Mouse (Mus musculus): Measurements from ENCODE around the gene Kras. TPM values are rescaled to one million over a fixed set of nuclear protein-coding genes. Genes with fewer than 3 reads are reported as not detected.

The Kras gene
- total and polyA plus RNA-seq, 3 experiments, result 8.6 to 32.7 (median 32.3) TPM

DNA sequence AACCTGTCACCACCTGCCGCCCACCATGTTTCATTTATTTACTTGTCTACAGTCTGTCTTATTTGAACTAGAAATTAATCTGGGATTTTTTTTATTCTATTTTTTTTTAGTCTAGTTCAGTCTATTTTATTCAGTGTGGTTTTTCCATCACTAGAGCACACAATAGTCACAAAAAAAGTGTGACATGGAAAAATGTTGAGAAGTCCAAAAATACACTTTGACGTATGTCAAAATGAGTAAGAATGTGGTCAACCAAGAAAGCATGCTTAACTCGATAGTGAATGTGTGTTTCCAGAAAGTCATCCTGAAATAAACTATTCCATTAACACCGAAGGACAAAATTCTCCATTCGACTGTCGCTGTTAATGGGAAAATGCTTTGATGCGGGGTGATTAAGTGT lies 12.3 kb upstream of the Kras start:
- H3K4me3 ChIP-seq, result no peak overlapping the region
- H3K27ac ChIP-seq, result no peak overlapping the region
- H3K4me1 ChIP-seq (ENCODE audit: control insufficient read depth, insufficient read depth, low read length), result no peaks in the 10 kb centered on the region
- H3K27me3 ChIP-seq (ENCODE audit: control insufficient read depth, insufficient read depth, low read length), result no peaks in the 10 kb centered on the region
- H3K9ac ChIP-seq (ENCODE audit: low read depth, low read length), result no peak overlapping the region
- WGBS, result 91% methylated on average over 7 of the region's 7 CpGs
- DNase-seq, result no peak
- H3K79me2 ChIP-seq (replicated peaks; ENCODE audit: control insufficient read depth, insufficient read depth, low read length), result no peaks in the 10 kb centered on the region
- intact Hi-C loops (cut with DNase I), result no loop called here
- H3K36me3 ChIP-seq (ENCODE audit: control insufficient read depth, insufficient read depth, low read length), result no peaks in the 10 kb centered on the region
- no peak for TF ChIP-seq EP300 (IDR thresholded peaks at IDR 0.05; ENCODE audit: insufficient read depth, low read depth, low read length)
- TF ChIP-seq POLR2A (IDR thresholded peaks at IDR 0.05; ENCODE audit: insufficient read depth, low read depth, low read length), result no peak
- no peak for TF ChIP-seq CTCF (IDR thresholded peaks at IDR 0.05)

- WGBS, result 35% methylated on average over 2 of the region's 2 CpGs
- Histone ChIP-seq H3K27ac (peak overlapping the region; percentile 45; the same call in 1 of the 2 replicates), H3K36me3 (ENCODE audit: control insufficient read depth, insufficient read depth, low read length) (no peaks in the 10 kb centered on the region), H3K4me3 (no peak overlapping the region), H3K27me3 (ENCODE audit: control insufficient read depth, insufficient read depth, low read length) (no peaks in the 10 kb centered on the region), H3K79me2 (replicated peaks; ENCODE audit: control insufficient read depth, insufficient read depth, low read length) (no peaks in the 10 kb centered on the region), H3K9ac (ENCODE audit: low read depth, low read length) (no peak overlapping the region), H3K4me1 (ENCODE audit: control insufficient read depth, insufficient read depth, low read length) (peaks cover 3% of the 10 kb centered on the region)
- no peak for TF ChIP-seq CTCF (IDR thresholded peaks at IDR 0.05)
- no peak for TF ChIP-seq EP300 (IDR thresholded peaks at IDR 0.05; ENCODE audit: insufficient read depth, low read depth, low read length)
- no peak for TF ChIP-seq POLR2A (IDR thresholded peaks at IDR 0.05; ENCODE audit: insufficient read depth, low read depth, low read length)
- no peak for DNase-seq
- intact Hi-C loops (cut with DNase I), result loop anchor here (5.0 kb wide), 1 partner anchor 36 kb away; no protein-coding TSS in a partner anchor
These were observed 6.6 kb upstream of the Kras start for GRCm38 (mm10) chr6:145256701-145257073.

GRCm38 (mm10) chr6:145255952-145256700 lies 6.1 kb upstream of the Kras start:
- no peak for TF ChIP-seq EP300 (IDR thresholded peaks at IDR 0.05; ENCODE audit: insufficient read depth, low read depth, low read length)
- peak; percentile 19; the same call in 1 of the 2 replicates for TF ChIP-seq CTCF (IDR thresholded peaks at IDR 0.05)
- TF ChIP-seq POLR2A (IDR thresholded peaks at IDR 0.05; ENCODE audit: insufficient read depth, low read depth, low read length), result no peak
- no peaks in the 10 kb centered on the region for H3K36me3 ChIP-seq (ENCODE audit: control insufficient read depth, insufficient read depth, low read length)
- H3K4me1 ChIP-seq (ENCODE audit: control insufficient read depth, insufficient read depth, low read length), result peaks cover 3% of the 10 kb centered on the region
- intact Hi-C loops (cut with DNase I), result loop anchor here (5.0 kb wide), 1 partner anchor 36 kb away; no protein-coding TSS in a partner anchor
- H3K27me3 ChIP-seq (ENCODE audit: control insufficient read depth, insufficient read depth, low read length), result no peaks in the 10 kb centered on the region
- peak; percentile 32 to 39 for DNase-seq
- no peak overlapping the region for H3K4me3 ChIP-seq
- H3K27ac ChIP-seq, result peak overlapping the region; percentile 45; the same call in 1 of the 2 replicates
- H3K9ac ChIP-seq (ENCODE audit: low read depth, low read length), result no peak overlapping the region
- no peaks in the 10 kb centered on the region for H3K79me2 ChIP-seq (replicated peaks; ENCODE audit: control insufficient read depth, insufficient read depth, low read length)
- WGBS, result 51% methylated on average over 13 of the region's 13 CpGs

GRCm38 (mm10) chr6:145250820-145251219 lies 781 bp upstream of the Kras start:
- TF ChIP-seq POLR2A (IDR thresholded peaks at IDR 0.05; ENCODE audit: insufficient read depth, low read depth, low read length) (no peak), CTCF (IDR thresholded peaks at IDR 0.05) (no peak), EP300 (IDR thresholded peaks at IDR 0.05; ENCODE audit: insufficient read depth, low read depth, low read length) (no peak)
- Histone ChIP-seq H3K27me3 (ENCODE audit: control insufficient read depth, insufficient read depth, low read length) (no peaks in the 10 kb centered on the region), H3K36me3 (ENCODE audit: control insufficient read depth, insufficient read depth, low read length) (no peaks in the 10 kb centered on the region), H3K4me1 (ENCODE audit: control insufficient read depth, insufficient read depth, low read length) (peaks cover 3% of the 10 kb centered on the region), H3K9ac (ENCODE audit: low read depth, low read length) (peak overlapping the region; percentile 95), H3K27ac (peak overlapping the region; percentile 68), H3K79me2 (replicated peaks; ENCODE audit: control insufficient read depth, insufficient read depth, low read length) (no peaks in the 10 kb centered on the region), H3K4me3 (peak overlapping the region; percentile 47)
- intact Hi-C loops (cut with DNase I), result loop anchor here (1.0 kb wide), 1 partner anchor 90 kb away; no protein-coding TSS in a partner anchor
- 22% methylated on average over 16 of the region's 16 CpGs for WGBS
- DNase-seq, result no peak

- TF ChIP-seq CTCF (IDR thresholded peaks at IDR 0.05) (no peak), EP300 (IDR thresholded peaks at IDR 0.05; ENCODE audit: insufficient read depth, low read depth, low read length) (no peak), POLR2A (IDR thresholded peaks at IDR 0.05; ENCODE audit: insufficient read depth, low read depth, low read length) (no peak)
These were observed 501 bp downstream of the Kras start for GRCm38 (mm10) chr6:145249291-145250184.

More at GRCm38 (mm10) chr6:145249291-145250184, 501 bp downstream of the Kras start:
- peak; percentile 77 to 79 for DNase-seq
- under 1% methylated on average over 84 of the region's 124 CpGs for WGBS
- Histone ChIP-seq H3K4me1 (ENCODE audit: control insufficient read depth, insufficient read depth, low read length) (peaks cover 2% of the 10 kb centered on the region; the same call in 1 of the 2 replicates), H3K9ac (ENCODE audit: low read depth, low read length) (peak overlapping the region; percentile 95), H3K4me3 (peak overlapping the region; percentile 85), H3K36me3 (ENCODE audit: control insufficient read depth, insufficient read depth, low read length) (no peaks in the 10 kb centered on the region; the same call in 1 of the 2 replicates), H3K79me2 (replicated peaks; ENCODE audit: control insufficient read depth, insufficient read depth, low read length) (no peaks in the 10 kb centered on the region), H3K27me3 (ENCODE audit: control insufficient read depth, insufficient read depth, low read length) (no peaks in the 10 kb centered on the region), H3K27ac (peak overlapping the region; percentile 72)
- intact Hi-C loops (cut with DNase I), result loop anchor here (1.0 to 10.0 kb wide), 3 partner anchors 39 to 505 kb away; partner anchors contain the start of genes Casc1 and Etfrf1
